Mouse (Mus musculus): ENCODE results near the gene Fam228b.
"Not testable (repeated sequence)": the region's sequence is repeated elsewhere in the genome, so short reads cannot be mapped to it uniquely, and the experiment has no call there.

The Fam228b gene

GRCm38 (mm10) chr12:4768492-4769332 lies at the start of gene Fam228b, which contains the start of gene Pfn4:
TSS of gene Fam228b (minus strand) at chr12:4769267.
TSS of gene Pfn4 (plus strand) at chr12:4769022.
- peak; percentile 96 for DNase-seq

- DNase-seq, result peak; percentile 97
These were observed 48.5 kb upstream of the Fam228b start, which contains the start of gene Sf3b6 for GRCm38 (mm10) chr12:4817361-4818101. TSS of gene Sf3b6 (plus strand) at chr12:4817544.

GRCm38 (mm10) chr12:4816680-4817360 lies 47.8 kb upstream of the Fam228b start:
- no peak for DNase-seq

GRCm38 (mm10) chr12:4813636-4814035 lies 44.6 kb upstream of the Fam228b start:
- no peak for DNase-seq

GRCm38 (mm10) chr12:4811705-4812104 lies 42.6 kb upstream of the Fam228b start:
- no peak for DNase-seq

GRCm38 (mm10) chr12:4811036-4811435 lies 42.0 kb upstream of the Fam228b start:
- no peak for DNase-seq

GRCm38 (mm10) chr12:4797471-4797870 lies 28.4 kb upstream of the Fam228b start:
- not testable (repeated sequence) for DNase-seq

GRCm38 (mm10) chr12:4793718-4794117 lies 24.7 kb upstream of the Fam228b start:
- peak; percentile 15 for DNase-seq

- DNase-seq, result not testable (repeated sequence)
These were observed 19.1 kb upstream of the Fam228b start for GRCm38 (mm10) chr12:4788128-4788527.

- no peak for DNase-seq
These were observed 15.4 kb upstream of the Fam228b start for GRCm38 (mm10) chr12:4784466-4784865.

GRCm38 (mm10) chr12:4783598-4783997 lies 14.5 kb upstream of the Fam228b start:
- DNase-seq, result no peak

- not testable (repeated sequence) for DNase-seq
These were observed 12.8 kb upstream of the Fam228b start for GRCm38 (mm10) chr12:4781725-4782404.

GRCm38 (mm10) chr12:4781270-4781669 lies 12.2 kb upstream of the Fam228b start:
- no peak for DNase-seq

GRCm38 (mm10) chr12:4780245-4780644 lies 11.2 kb upstream of the Fam228b start:
- DNase-seq, result no peak

- no peak for DNase-seq
These were observed 8.7 kb upstream of the Fam228b start for GRCm38 (mm10) chr12:4777734-4778133.

GRCm38 (mm10) chr12:4775588-4775949 lies 6.5 kb upstream of the Fam228b start:
- no peak for DNase-seq

- DNase-seq, result no peak
These were observed 6.0 kb upstream of the Fam228b start for GRCm38 (mm10) chr12:4774895-4775587.

GRCm38 (mm10) chr12:4769333-4769723 lies 261 bp upstream of the Fam228b start:
- DNase-seq, result no peak

- no peak for DNase-seq
These were observed 12.0 kb downstream of the Fam228b start for GRCm38 (mm10) chr12:4757060-4757459.

GRCm38 (mm10) chr12:4754451-4754850 lies 14.6 kb downstream of the Fam228b start:
- DNase-seq, result not testable (repeated sequence)

- DNase-seq, result peak; percentile 15
These were observed 24.6 kb downstream of the Fam228b start for GRCm38 (mm10) chr12:4744486-4744885.

- DNase-seq, result no peak
These were observed 26.9 kb downstream of the Fam228b start for GRCm38 (mm10) chr12:4742183-4742582.

Data from right cerebral cortex, adult 18-20 months (tissue).